Mouse (Mus musculus) testis, postnatal 10 days (tissue): ENCODE results near the gene B3galt5.

ENCODE experiments used
- DNase-seq: peaks from one replicate; pipeline ENCODE4 v3.0.0; 2021; ENCODE audit warnings: low spot score

Gene B3galt5

GRCm38 (mm10) chr16:96235366-96235970, at the start of gene B3galt5:
Gene B3galt5, plus strand, starts transcription at chr16:96235801.
- no peak for DNase-seq

DNA sequence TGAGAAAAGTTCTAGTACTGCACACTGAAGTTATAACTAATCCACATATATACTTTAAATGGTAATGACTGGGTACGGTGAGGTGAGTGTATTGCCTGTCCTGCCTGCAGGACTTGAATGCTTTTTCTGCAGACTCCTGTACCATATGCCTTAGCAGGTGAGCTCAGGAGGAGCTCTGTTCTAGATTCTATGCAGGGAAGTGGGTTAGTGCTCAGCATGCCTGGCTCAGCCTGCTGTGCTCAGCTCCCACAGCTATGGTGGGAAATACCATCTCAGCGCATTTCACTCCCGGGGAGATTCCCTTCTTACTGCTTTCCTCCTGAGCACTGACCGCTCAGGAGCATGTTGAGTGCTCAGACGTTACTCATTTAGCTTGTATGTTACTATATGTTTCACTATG, 48.0 kb upstream of the B3galt5 start:
- no peak for DNase-seq

- DNase-seq: peak; percentile 100
Measured at GRCm38 (mm10) chr16:96191531-96192506, 43.8 kb upstream of the B3galt5 start, which contains the start of gene Lca5l. Gene Lca5l, minus strand, starts transcription at chr16:96192271.

- DNase-seq: peak; percentile 88
Measured at GRCm38 (mm10) chr16:96199913-96200701, 35.5 kb upstream of the B3galt5 start, which contains the start of gene Sh3bgr. Gene Sh3bgr, plus strand, starts transcription at chr16:96200450.

DNA sequence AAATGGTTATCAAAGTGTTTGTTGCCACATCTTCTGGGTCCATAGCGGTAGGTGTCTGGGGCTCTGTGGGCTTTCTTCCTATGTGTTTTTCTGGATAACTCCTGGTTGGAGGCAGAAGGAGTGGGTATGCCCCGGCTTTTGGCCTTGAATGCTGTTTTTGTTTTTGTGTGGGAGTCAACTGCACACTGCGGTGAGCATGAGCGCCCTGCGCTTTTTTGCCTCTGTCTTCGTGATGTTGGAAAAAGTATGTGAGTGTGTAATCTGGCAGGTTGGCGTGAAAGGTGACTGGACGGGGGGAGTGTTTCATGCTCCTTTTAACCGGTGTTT, 34.9 kb upstream of the B3galt5 start:
- no peak for DNase-seq

- no peak for DNase-seq
Measured at GRCm38 (mm10) chr16:96201485-96202232, 33.9 kb upstream of the B3galt5 start.

DNA sequence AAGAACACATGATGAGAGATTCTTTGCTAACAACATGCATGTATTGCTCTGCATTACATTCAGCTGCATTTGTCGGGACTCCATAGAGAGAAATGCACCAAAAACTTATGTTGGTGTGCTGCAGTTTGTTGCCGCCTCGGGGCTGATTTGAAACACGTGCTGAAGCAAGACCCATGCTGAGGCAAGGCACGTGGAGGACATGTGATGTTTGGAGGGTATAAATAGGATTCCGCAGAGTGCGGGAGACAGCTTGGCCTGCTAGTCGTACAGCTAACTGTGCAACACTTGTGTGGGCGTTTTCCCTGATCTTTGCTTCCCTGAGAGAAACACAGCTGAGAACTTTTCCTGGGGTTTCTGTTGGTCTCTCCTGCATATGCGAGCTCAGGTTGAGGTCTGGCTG, 25.8 kb upstream of the B3galt5 start:
- DNase-seq: no peak

DNA sequence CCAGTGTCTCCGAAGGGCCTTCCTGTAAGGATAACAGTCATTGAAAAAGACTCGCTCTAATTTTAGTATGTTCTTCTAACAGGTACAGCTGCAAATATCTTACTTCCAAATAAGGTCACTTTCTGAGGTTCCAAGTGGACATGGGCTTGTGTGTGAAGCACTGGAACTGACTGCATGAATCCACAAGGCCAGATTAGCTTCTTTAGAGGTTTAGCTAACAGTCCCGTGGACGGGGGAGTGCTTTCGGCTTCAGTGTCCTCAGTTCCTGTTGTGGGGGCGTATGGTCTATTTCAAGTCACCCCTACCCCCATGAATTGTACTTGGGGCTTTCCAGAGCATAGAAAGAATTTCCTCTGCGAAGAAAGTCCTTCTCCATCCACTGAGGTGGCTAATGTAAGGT, 24.7 kb upstream of the B3galt5 start:
- DNase-seq: no peak

DNA sequence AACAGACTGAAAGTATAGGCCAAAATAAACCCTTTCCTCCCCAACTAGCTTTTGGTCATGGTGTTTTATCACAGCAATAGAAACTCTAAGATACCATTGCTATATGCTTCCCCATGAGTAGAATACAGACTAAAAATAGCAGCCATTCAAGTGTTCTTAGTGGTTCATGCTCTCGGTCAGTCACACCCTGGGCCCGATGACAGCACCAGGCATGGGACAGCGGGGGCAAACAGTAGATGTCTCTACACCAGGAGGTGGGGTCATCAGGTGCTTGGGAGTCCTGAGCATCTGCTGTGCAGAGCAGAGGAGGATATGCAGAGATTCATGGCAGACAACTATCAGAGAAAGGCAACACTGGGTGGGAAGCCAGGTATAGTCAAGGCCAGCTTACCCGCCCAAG, 22.6 kb upstream of the B3galt5 start:
- DNase-seq: no peak

DNA sequence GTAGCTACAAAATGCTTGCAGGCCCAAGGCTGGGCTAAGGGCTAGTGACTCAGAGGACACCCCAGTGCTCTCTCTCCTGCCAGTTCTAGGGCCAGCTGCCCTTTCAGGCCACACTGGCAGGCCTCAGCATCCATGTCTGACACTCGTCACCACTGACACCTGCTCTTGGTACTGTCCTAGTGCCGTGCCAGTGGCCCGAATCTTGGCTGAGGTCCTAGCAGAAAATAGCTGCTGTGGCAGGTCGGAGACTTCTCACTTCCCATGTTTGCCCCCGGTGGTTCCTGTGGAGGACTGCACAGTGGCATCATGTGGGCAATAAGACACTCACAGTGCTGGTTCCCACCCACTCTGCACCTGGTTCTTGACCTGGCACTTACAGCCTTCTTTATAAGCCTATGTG, 14.1 kb upstream of the B3galt5 start:
- peak; percentile 33 for DNase-seq

- DNase-seq: no peak
Measured at GRCm38 (mm10) chr16:96221959-96222358, 13.6 kb upstream of the B3galt5 start.

DNA sequence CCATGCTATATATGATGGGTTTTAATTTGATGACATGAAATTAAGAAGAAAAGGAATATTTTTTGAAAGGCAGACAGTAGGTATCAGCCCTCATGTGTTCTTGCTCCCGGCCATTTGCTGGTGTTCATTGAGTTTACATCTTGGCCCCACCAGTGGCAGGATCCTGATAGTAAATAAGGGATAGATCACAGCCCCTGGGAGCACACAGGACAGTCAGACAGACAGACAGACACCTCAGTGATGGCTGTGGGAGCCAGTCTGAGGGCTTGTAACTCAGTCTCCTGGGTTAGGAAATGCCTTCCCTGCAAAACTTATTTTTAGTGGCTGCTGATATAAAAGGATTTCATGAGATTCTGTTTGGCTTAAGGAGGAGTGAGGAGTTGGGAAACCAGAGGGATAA, 13.1 kb upstream of the B3galt5 start:
- no peak for DNase-seq

DNA sequence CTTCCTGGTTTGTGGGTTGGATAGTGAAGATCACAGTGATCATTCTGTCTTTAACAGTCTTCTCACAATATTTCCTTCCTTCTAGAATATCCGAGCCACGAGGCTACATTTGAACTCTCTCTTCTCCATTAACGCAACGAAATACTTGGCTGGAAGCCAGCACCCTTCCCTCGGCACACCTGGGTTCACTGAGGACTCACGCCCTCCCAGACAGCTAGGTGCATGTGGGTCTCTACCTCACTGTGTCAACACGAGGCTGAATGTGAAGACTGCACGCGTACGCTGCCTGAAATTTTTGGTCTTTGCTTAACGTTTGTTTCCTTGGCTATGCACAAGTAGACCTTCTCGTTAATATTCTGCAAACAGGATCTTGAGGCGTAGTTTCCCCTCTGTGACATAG, 7.2 kb upstream of the B3galt5 start:
- DNase-seq: no peak

DNA sequence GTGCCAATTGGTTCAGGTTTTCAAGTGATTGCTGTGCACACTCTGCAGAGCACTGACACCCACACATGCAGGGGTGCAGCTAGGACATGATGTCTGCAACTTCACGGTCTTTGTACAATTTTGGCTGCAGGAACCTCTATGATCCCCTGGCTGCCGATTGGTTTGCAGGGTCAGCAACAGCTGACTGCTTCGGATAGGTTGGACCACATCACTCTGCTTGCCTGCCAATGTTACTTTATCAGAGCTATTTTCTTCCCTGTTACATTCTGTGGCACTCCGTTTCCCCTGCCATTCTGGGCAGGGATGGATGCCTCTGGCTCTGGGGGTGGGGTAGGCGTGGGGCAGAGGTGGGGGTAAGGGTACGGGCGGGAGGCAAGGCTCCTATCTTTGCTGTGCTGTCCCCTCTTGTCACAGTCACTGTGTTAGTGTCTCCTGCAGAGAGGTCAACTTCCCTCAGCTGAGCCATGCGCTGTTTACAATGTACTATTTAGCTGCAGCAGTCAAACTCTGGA, 6.5 kb upstream of the B3galt5 start:
- DNase-seq: no peak

GRCm38 (mm10) chr16:96230411-96230810, 5.2 kb upstream of the B3galt5 start:
- peak; percentile 79 for DNase-seq

DNA sequence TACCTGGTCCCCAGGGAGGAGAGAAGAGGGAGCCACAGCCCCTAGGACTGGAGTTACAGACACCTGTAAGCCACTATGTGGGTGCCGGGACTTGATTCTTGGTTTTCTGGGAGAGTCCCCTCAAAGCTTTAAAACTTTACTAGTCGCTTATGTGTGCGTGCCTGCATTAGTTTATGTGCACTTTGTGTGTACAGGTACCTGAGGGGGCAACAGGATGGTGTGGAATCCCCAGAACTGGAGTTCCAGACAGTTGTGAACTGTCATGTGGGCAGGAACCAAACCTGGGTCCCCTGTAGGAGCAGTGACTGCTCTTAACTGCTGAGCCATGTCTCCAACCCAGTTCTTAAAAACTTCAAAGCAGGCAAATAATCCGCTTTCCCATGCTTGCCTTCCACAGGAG, 4.3 kb upstream of the B3galt5 start:
- DNase-seq: no peak

- no peak for DNase-seq
Measured at GRCm38 (mm10) chr16:96231974-96232373, 3.6 kb upstream of the B3galt5 start.

- no peak for DNase-seq
Measured at GRCm38 (mm10) chr16:96233996-96234395, 1.6 kb upstream of the B3galt5 start.

GRCm38 (mm10) chr16:96244496-96244895, 8.9 kb downstream of the B3galt5 start:
- no peak for DNase-seq

DNA sequence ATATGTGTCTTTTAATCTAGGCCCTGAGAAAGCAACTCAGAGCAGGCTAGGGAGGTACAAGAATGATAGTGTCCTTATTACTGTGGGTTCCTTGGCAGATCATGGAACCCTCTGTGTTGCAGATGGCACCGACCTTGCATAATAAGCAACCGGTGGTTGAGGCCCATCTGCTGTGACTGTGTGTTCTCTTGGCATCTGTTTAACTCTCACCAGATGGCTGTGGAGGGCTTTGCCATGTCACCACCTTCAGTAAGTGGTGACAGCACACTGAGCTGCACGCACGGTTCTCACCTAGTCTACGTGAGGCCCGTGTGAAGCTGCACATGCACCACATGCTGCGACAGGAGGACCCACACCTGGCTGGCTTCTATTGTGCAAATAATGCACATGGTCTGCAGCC, 14.0 kb downstream of the B3galt5 start:
- no peak for DNase-seq

- no peak for DNase-seq
Measured at GRCm38 (mm10) chr16:96252146-96252545, 16.5 kb downstream of the B3galt5 start.

GRCm38 (mm10) chr16:96258429-96258828, 22.8 kb downstream of the B3galt5 start:
- no peak for DNase-seq
